Mouse (Mus musculus): ENCODE measurements at regions not wholly inside any gene's neighbourhood (a gene's known extent, or its start where the extent isn't known, plus 50 kb on each side); places are given as distances from the start of the nearest gene placed in this dataset.
A peak's percentile ranks its signal among the peaks of the same experiment; 100 is the strongest.

DNA sequence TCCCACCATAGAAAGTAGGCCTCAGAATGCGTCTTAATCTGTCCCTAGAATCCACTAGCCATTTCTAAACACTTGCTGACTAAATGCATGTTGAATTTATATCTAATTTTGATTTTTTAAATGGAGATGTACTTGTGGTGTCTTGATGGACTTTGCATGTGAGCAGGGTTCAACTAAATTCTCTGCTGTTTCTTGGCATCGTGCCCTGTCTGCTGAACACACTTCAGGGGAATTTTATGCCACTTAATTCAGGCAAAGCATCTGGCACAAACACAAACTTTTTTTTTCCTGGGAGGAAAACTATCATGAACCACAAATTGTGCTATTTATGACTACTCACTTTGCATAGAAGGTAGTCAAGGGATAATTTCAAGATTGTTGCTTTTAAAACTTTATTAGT, 87.7 kb downstream of the Stc2 start:
- Histone ChIP-seq H3K27ac (ENCODE audit: insufficient read depth, low read depth, low read length) (no peak overlapping the region), H3K36me3 (ENCODE audit: control insufficient read depth, insufficient read depth, low read length) (no peaks in the 10 kb centered on the region), H3K27me3 (replicated peaks; ENCODE audit: control insufficient read depth, insufficient read depth, low read length) (no peaks in the 10 kb centered on the region), H3K4me1 (ENCODE audit: control insufficient read depth, insufficient read depth, low read length) (peaks cover 4% of the 10 kb centered on the region; the same call in 1 of the 2 replicates), H3K4me3 (ENCODE audit: insufficient read depth, low read depth, low read length) (no peak overlapping the region)
- DNase-seq, result peak; percentile 79
- TF ChIP-seq CTCF (conservative IDR thresholded peaks at IDR 0.05; ENCODE audit: insufficient read depth, insufficient read length, low read depth, low read length) (no peak), POLR2A (IDR thresholded peaks at IDR 0.05; ENCODE audit: low read depth, low read length) (no peak)
- 53% methylated on average over 2 of the region's 2 CpGs for WGBS

DNA sequence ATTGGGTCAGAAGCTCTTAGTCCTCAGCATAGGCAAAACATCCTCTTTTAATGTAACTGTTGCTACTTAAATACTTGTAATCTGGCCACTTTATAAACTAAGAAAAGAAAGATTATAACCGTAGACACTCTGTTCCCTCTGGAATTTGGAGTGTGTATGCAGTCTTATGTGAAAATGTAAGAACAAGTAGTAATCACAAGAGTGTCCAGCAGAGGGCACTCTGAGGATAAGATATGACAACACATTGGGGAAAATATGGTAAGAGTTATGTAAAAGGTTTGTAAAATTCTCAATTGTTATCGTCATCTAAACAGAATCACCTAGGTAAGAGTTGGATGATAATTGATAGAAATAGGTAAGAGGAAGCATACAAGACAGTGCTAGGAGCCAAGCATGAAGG, 66.2 kb upstream of the Gm17332 start:
- DNase-seq, result peak; percentile 83
- H3K27me3 ChIP-seq (replicated peaks; ENCODE audit: control insufficient read depth, insufficient read depth, low read length), result no peaks in the 10 kb centered on the region
- no peaks in the 10 kb centered on the region for H3K4me1 ChIP-seq (ENCODE audit: control insufficient read depth, insufficient read depth, low read length)
- H3K4me3 ChIP-seq (ENCODE audit: insufficient read depth, low read depth, low read length), result no peak overlapping the region
- H3K27ac ChIP-seq (ENCODE audit: insufficient read depth, low read depth, low read length), result no peak overlapping the region
- 7% methylated on average over 2 of the region's 2 CpGs for WGBS
- H3K36me3 ChIP-seq (ENCODE audit: control insufficient read depth, insufficient read depth, low read length), result no peaks in the 10 kb centered on the region
- TF ChIP-seq POLR2A (IDR thresholded peaks at IDR 0.05; ENCODE audit: low read depth, low read length) (no peak), CTCF (conservative IDR thresholded peaks at IDR 0.05; ENCODE audit: insufficient read depth, insufficient read length, low read depth, low read length) (0 out of 2 replicates have a peak, but pooled peaks have one; percentile 22)

All from kidney, adult 2 months (tissue).